Mouse (Mus musculus): ENCODE data around the gene Iqgap1.

Iqgap1 gene

GRCm38 (mm10) chr7:80667190-80667589 is 158.6 kb downstream of the Iqgap1 start:
- no peak for DNase-seq (ENCODE audit: low read depth, low spot score)

DNA sequence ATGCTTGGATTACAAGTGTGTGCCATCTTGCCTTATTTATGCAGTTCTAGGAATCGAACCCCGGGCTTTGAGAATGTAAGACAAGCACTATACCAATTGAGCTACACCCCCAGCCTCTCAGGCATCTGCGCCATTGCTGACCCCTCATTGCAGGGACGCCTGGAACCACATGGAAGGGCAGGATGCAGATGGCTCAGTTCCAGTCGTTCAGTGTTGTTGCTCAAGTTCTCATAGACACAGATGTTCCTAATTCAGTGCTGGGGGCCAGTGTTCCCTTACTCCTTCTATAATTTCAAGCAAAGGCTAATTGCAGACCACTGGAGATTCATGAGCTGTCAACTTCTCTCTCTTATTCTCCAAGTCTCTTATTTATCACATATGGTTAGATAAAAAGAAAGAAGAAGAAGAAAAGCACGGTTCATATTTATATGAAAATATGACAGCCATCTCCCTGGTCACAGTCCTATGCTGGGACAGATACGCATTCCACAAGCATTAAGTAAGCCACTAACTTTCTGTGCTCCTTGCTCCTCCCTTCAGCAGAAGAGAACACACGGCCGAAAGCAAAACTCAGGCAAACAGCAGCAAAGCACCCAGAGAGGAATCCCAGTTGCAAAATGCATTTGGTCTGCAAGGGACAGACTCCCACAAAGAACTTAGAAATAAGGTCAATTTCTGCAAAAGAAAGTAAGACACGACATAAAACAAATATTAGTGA is 159.4 kb downstream of the Iqgap1 start:
- DNase-seq (ENCODE audit: low read depth, low spot score) = no peak

Data from retina, postnatal 7 days (tissue).